Mouse (Mus musculus): ENCODE results near the gene Comp. TPM values are rescaled to one million over a fixed set of nuclear protein-coding genes. Genes with fewer than 3 reads are reported as not detected.

The Comp gene
- total RNA-seq, 2 experiments from 2014 or later, result 2.4 to 3.4 TPM

- DNase-seq, result no peak
- intact Hi-C loops (cut with DNase I), result no loop called here
These were observed 21.4 kb upstream of the Comp start for GRCm38 (mm10) chr8:70352000-70352384.

DNA sequence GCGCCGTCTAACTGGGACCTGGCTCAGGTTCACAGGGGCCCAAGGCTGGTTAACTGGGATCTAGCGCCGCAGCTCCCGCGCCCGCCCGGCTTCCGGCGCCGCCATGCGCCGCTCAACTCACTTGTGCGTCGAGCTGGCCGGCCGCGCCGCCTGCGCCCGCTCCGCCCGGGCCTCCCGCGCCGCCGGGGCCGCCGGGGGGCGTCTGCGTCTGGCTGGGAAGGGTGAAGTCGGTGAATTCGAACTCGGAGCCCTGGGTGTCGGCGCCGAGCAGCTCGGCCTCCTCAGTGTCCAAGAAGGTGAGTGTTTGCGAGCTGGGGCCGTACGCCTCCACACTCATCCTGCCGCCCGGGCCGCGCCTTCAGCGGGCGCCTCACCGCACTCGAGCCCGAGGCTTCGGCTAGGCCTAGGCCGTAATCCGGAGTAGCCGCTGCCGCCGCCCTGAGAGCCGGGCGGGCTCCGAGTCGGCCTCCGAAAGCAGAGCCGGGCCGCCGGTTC is 20.7 kb upstream of the Comp start:
- DNase-seq, result peak in 1 of 2 experiments; percentile 76
- intact Hi-C loops (cut with DNase I), result no loop called here

- intact Hi-C loops (cut with DNase I), result no loop called here
- peak; percentile 99 to 100 for DNase-seq
These were observed 20.1 kb upstream of the Comp start, which contains the start of gene Upf1 for GRCm38 (mm10) chr8:70353194-70353817. Gene Upf1, minus strand, starts transcription at chr8:70353278.

DNA sequence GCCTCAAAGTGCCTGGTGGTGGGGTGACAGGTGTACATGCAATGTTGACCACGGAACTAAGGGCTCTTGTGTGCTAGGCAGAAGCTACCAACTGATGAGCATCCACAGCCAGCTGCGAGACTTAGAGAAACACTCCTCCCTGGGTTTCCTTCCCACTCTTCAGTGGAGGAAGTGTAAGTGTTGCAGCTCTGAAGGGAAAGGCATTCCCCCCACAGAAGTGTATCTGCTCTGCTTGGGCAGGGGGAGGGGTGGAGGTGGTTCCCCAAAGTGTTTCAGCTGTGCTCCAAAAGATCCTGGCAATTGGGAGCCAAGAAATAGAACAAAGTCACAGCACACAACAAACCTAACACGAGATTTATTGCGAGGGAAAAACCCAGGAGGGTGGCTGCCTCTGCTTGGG is 19.4 kb upstream of the Comp start:
- intact Hi-C loops (cut with DNase I), result no loop called here
- DNase-seq, result no peak

GRCm38 (mm10) chr8:70356111-70356510 is 17.2 kb upstream of the Comp start:
- intact Hi-C loops (cut with DNase I), result no loop called here

DNA sequence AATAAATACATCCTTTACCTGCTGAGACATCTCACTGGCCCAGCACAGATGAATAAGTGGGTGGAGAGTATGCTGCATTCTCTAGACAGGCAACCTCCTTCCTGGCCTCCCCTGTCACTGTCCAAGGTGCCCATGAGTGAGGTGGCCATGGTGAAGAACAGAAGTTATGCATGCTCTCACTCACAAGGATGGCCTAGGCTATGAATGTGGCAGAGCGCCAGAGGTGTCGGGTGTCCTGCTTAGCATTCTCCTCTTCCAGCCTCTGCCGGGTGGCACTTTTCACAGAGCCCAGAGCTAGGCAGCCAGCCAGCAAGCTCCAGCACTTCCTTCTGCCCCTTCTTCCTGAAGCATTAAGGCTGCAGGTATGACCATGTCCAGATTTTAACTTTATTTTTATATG is 13.9 kb upstream of the Comp start:
- intact Hi-C loops (cut with DNase I), result no loop called here
- DNase-seq, result peak; percentile 62 to 65

More at GRCm38 (mm10) chr8:70356111-70356510, 17.2 kb upstream of the Comp start:
- no peak for DNase-seq

DNA sequence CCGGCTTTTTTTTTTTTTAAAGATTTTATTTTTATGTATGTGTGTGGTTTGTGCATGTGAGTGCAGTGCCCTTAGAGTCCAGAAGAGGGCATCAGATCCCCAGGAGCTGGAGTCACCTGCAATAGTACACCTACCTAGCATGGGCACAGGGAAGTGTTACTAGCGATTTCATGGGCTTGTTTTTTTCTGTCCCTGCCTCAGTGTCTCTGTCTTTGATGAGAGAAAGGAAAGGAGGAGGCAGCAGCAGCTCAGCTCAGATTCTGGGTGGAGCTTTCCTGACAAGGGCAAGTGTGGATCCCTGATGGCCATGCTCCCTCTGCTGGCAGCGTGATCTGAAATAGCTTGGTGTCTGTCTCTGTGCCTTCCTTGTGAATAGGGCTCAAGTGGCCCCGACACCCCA is 12.6 kb upstream of the Comp start:
- no peak for DNase-seq
- intact Hi-C loops (cut with DNase I), result no loop called here

DNA sequence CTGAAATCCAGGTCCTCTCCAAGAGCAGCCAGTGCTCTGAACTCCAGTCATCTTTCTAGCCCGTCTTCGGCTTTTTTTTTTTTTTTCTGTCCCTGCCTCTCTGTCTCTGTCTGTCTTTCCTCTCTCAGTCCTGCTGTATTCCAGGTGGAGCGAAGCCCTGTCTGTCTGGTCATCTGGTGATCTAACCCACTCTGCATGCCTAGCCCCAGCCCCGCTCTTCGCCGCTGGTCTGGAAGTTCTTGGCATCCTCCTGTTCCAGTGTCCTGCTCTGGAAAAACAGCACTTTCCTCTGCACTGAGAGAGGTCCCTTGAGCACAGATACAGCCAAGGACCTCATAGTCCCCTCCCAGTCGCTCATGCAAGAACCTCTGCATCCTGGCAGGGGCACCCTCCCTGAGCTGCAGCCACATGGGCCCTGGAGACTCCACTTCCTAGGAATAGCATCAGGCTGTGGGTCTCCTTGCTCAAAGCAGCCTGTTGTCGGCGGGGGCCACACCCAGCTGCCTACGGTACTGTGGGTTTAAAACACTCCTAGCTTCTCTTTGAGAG is 11.8 kb upstream of the Comp start:
- DNase-seq, result no peak
- intact Hi-C loops (cut with DNase I), result no loop called here

GRCm38 (mm10) chr8:70364066-70364465 is 9.3 kb upstream of the Comp start:
- no peak for DNase-seq
- intact Hi-C loops (cut with DNase I), result no loop called here

DNA sequence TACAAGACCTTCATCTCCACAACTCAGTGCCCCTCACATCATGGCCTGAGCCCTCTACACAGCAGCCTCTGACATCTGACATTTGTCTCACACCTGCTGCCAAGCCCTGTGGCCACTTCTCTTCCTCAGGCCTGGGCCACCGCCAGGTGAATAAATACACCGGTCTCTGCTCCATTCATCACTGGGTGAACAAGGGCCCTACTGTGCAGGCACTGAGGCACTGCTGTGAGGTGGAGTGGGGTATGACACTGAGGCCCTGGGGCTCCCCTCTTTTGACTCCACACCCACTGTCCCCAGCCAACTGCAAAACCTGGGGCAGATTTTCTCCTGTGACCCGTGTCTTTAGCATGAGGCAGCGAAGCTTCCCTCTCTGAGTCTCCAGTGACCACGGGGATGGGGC is 6.8 kb upstream of the Comp start:
- DNase-seq, result no peak
- intact Hi-C loops (cut with DNase I), result no loop called here

DNA sequence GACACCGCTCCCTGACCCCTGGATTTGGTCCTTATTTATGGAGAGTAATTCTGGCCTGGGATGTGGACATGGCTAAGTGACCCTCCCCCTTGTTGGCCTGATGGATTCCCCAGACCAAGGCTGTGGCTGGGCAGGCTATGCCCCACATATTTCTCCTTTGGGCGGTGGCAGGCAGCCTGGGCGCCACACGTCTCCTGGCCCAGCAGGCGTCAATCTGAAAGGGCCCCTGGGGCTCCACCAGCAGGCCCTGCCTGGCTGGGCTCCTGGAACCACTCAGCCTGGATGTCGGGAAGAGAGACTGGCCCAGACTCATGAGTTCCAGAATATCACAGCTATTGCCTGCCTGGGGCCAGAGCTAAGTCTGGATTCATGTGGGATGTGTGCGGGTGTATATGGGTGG is 2.9 kb upstream of the Comp start:
- no peak for DNase-seq
- intact Hi-C loops (cut with DNase I), result no loop called here

GRCm38 (mm10) chr8:70371951-70372350 is 1.4 kb upstream of the Comp start:
- no peak for DNase-seq
- intact Hi-C loops (cut with DNase I), result no loop called here

DNA sequence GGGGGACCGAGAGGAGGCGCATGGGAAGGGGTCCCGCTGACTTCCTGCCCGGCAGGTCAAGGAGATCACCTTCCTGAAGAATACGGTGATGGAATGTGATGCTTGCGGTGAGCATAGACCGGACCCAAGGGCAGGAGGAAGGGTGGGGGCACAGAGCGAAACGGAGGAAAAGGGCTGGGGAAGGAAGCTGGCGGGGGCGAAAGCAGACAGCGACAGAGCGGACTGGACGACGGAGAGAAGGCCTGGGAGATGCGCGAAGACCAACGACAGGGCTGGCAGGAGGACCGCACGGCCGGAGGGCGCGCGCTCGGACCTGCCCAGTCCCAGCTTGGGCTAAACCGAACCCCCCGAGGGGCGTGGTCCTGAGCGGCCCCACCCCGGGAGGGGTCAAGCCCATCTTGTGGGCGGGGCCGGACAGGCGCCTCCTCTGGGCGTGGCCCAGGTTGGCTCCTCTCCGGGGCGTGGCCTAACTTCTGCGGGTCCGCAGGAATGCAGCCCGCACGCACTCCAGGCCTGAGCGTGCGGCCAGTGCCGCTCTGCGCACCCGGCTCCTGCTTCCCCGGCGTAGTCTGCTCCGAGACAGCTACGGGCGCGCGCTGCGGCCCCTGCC is 1.1 kb downstream of the Comp start:
- intact Hi-C loops (cut with DNase I), result no loop called here
- DNase-seq, result peak; percentile 62 to 78

DNA sequence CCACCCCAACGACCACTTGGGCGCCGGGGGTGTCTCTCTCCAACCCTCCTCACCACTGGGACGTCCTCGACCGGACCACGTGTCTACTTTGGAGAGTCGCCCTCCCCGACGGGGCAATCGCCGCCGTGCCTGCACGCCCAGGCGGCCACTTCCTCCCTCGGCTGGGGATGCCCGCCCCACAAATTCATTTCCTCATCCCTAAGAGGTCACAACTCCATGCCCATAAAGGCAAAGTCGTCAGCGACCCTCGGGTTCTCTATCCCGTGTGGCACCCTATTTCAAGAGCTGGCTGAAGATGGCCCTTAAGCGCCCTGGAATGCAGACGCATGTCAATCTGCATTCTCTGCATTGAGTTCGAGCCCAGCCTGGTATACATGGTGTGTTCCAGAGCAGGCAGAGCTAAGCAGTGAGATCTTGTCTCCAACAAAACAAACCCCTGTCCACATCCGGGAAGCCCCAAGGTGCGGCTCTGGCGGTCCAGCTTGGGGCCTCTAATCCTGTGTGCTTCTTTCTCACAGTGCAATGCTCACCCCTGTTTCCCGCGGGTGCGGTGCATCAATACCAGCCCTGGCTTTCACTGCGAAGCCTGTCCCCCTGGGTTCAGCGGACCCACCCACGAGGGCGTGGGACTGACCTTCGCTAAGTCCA is 2.0 kb downstream of the Comp start:
- peak in 1 of 2 experiments; percentile 28 for DNase-seq
- intact Hi-C loops (cut with DNase I), result no loop called here

DNA sequence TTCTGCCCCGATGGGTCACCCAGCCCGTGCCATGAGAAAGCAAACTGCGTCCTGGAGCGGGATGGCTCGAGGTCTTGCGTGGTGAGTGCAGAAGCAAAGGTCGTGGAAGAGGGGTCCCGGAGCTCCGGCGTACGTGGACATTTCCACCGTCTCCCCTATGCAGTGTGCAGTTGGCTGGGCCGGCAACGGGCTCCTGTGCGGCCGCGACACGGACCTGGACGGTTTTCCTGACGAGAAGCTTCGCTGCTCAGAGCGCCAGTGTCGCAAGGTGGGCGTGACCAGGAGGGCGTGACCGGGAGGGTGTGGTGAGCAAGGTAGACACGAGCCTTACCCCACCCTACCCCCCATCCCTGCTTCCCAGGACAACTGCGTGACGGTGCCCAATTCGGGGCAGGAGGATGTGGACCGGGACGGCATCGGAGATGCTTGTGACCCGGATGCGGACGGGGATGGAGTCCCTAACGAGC is 3.0 kb downstream of the Comp start:
- DNase-seq, result peak in 1 of 2 experiments; percentile 22
- intact Hi-C loops (cut with DNase I), result no loop called here

DNA sequence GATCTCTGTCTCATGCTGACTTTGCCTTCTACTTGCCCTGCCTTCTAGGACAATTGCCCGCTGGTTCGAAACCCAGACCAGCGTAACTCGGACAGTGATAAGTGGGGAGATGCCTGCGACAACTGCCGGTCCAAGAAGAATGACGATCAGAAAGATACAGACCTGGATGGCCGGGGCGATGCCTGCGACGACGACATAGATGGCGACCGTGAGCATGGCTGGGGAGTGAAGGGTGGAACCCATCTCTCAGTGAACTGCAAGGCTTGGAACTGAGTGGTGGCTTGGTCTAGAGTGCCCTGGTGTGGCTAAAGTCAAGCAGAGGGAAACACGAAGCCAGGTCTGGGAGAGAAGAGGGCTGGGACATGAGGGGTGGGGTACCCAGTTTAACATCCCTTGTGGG is 3.7 kb downstream of the Comp start:
- no peak for DNase-seq
- intact Hi-C loops (cut with DNase I), result no loop called here

- intact Hi-C loops (cut with DNase I), result loop anchor here (5.0 kb wide), 1 partner anchor 207 kb away; no protein-coding TSS in a partner anchor
- no peak for DNase-seq
These were observed 6.7 kb downstream of the Comp start for GRCm38 (mm10) chr8:70380069-70380468.

DNA sequence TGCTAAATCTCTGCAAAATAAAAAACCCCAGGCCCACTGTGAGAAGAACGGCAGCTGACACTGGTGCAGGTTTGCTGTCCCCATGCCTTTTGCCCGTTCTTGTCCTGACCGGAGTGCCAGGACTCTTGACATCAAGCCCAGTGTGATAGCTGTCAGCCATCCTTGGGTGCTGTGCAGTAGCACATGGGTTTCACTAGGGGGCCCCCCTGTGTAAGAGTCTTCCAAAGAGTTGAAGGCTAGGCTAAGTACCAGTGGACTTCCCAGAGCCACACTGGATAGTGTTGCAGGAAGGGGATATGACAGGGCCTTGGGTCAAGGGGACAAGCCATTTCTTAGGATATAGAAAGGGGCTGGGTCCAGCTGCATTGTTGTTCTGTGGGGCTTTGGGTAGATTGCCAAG is 9.9 kb downstream of the Comp start:
- intact Hi-C loops (cut with DNase I), result loop anchor here (1.0 to 5.0 kb wide), 2 partner anchors 120 to 204 kb away; no protein-coding TSS in a partner anchor
- DNase-seq, result peak; percentile 87 to 89

DNA sequence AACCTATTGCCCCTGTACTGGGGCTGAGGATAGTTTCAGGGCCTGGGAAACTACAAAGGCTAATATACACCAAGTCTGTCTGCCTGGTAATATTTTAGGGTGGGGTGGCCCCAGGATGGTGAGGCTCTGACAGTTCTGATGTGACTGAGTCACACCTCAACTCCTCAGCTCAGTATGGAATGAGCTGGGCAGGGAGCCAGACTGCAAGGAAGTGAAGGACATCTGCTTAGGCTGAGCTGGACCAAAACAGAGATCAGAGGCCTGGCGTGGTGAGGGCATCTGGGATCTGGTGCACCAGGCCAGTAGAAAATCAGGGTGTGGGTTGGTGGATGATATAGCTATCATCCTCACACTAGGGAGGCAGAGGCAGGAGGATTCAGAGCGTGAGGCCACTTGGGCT is 16.3 kb downstream of the Comp start:
- intact Hi-C loops (cut with DNase I), result no loop called here
- no peak for DNase-seq

- no peak for DNase-seq
- intact Hi-C loops (cut with DNase I), result no loop called here
These were observed 19.7 kb downstream of the Comp start for GRCm38 (mm10) chr8:70393087-70393486.

- intact Hi-C loops (cut with DNase I), result no loop called here
- no peak for DNase-seq
These were observed 21.1 kb downstream of the Comp start for GRCm38 (mm10) chr8:70394269-70394998.
